Mouse (Mus musculus) cerebellum, adult (tissue): Measurements from ENCODE around the gene Ezh1.

Source experiments
- ATAC-seq: cut with Nextera tagmentation; 2 replicates; pipeline ENCODE4 v1.9.2; 2017; ENCODE audit warnings: mild to moderate bottlenecking, moderate library complexity, mixed read lengths; ENCODE audit not compliant: insufficient number of reproducible peaks, low FRiP score, low TSS enrichment

Gene Ezh1

DNA sequence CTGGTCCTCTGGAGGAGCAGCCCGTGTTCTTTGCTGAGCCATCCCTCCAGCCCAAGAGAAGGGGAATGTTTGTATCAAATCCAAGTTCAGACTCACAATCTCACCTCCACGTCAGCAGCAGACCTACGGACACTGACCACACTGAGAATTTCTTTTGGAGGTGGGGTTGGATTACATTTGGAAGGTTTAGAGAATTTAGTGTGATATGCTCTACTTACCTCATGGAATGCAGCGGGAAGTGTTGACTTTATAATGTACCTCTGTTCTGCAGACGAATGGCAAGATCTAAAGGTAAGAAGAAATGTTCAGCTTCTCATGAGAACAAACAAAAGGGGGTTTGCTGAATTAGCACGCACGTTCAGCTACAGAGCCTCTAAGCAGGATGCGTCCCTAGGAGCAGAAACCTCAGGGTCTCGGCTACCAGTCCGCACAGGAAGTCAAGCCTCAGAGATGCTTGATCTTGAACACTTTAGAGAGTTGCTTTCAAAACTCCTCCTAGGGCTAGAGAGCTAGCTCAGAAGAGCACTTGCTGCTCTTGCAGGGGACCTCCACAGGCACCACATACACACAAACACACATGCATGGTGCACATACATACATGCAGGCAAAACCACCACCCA, 7.7 kb downstream of the Ezh1 start:
- no peak for ATAC-seq

GRCm38 (mm10) chr11:101216936-101217335, 9.3 kb downstream of the Ezh1 start:
- ATAC-seq, result no peak

GRCm38 (mm10) chr11:101211970-101212369, 14.3 kb downstream of the Ezh1 start:
- no peak for ATAC-seq

DNA sequence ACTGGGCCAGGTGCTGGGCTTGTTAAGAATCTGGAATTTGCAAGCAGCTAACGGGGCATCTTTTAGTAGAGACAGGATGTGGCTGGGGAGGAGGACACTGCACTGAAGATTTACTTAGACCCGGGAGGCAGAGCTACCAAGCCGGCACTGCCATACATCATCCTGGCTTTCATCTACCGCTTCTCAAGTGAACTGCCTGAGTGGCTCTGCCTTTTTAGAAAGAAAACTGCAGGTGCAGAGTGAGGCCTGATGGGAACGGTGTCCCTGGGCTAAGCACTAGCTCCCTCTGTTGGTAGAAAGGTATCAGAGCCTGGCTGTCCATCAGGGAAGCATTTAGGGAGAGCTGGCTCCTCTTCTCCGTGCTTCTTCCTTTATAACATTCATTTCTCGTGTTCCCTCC, 25.3 kb downstream of the Ezh1 start:
- ATAC-seq, result peak; percentile 61; the same call in 1 of the 2 replicates

GRCm38 (mm10) chr11:101199555-101199954, 26.7 kb downstream of the Ezh1 start:
- no peak for ATAC-seq

DNA sequence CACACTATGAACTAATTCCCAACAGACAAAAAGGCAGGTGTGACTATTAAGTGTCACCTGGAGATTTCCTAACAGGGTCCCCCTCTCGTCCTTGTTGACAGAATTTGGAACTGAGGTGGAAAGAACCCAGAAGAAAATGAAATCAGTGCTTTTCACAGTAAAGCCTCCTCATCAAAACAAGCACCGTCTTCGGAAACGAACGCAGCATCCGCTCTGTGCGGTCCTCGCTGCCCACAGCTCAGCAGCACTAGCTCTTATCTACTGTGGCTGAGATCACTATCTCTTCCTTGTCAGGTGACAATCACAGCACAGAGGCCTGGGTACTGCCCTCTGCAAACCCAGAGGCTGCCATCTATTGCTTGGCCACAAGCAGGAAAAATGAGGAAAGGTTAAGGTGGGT, 30.1 kb downstream of the Ezh1 start:
- no peak for ATAC-seq

DNA sequence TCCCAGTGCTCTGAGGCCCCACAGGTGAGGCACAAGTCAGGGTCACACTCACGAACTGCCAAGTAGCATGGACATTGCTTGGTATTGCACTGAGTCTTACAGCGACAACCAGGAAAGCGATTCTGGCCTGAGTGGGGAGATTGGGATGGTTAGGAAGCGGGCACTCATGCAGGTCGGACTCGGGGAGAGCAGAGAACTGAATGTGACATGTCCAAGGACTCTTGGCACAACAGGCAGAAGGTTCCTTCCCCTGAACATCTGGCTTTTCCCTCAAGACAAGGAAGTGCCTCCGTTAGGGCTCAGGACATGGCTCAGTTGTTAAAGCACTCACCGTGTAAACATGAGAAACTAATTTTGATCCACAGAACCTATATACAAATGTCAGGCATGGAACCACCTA, 30.7 kb downstream of the Ezh1 start:
- no peak for ATAC-seq

DNA sequence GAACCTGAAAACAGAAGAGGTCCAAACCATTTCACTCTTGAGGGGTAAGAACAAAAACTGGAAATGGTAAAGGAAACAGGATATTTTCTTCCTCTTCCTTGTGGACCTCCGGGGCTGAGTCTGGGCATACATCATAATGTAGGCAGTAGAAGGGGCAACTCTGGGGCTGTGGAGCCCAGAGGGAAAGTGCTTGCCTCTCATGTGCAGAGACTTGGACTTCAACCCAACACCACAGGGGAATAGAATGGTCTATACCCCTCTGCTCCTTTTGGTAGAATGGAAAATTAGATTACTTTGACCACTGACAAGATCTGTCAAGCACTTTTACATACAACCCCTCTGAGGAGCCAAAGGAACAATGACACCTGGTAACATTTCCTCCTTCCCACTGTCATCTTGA, 31.2 kb downstream of the Ezh1 start:
- ATAC-seq, result no peak

DNA sequence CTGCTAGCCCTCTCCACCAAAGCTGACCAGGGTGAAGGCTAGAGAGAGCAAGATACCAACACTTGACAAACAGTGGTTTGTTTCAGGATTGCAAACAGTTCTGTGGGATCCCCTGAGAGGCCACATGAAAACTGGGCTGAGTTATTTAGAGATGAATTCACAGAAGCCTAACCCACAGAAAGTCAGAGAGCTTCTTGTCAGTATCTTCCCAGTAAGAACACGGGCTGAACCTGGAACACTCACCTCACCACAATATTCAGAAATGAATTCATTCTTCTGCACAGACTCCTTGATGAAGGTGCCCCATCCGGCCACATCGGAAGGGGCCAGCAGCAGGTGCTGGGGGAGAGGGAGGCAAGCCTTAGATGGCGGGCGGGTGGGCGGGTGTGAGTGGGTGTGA, 31.6 kb downstream of the Ezh1 start:
- no peak for ATAC-seq

DNA sequence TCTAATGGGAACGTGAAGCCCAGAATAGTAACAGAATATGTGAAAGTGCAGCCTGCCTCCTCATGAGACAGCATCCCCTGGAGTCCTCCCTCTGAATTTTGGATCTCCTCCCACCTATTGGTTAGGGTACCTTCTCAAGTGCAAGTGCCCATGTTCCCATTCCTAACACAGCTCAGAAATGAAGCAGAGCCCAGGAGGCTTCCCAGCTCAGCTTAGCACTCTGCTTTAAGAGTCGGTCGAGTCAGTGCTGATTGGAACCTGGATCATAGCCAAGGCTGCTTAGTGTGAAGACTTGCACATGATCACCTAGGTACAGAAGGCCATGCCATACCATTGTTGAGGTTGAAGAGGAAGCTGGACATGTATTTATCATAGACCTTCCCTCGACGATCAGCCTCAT, 32.1 kb downstream of the Ezh1 start:
- no peak for ATAC-seq

GRCm38 (mm10) chr11:101193076-101193475, 33.2 kb downstream of the Ezh1 start:
- ATAC-seq, result no peak

- no peak for ATAC-seq
Observed at GRCm38 (mm10) chr11:101192646-101193045, 33.6 kb downstream of the Ezh1 start.

GRCm38 (mm10) chr11:101191919-101192470, 34.3 kb downstream of the Ezh1 start:
- ATAC-seq, result no peak

GRCm38 (mm10) chr11:101190913-101191907, 35.1 kb downstream of the Ezh1 start:
- ATAC-seq, result no peak

DNA sequence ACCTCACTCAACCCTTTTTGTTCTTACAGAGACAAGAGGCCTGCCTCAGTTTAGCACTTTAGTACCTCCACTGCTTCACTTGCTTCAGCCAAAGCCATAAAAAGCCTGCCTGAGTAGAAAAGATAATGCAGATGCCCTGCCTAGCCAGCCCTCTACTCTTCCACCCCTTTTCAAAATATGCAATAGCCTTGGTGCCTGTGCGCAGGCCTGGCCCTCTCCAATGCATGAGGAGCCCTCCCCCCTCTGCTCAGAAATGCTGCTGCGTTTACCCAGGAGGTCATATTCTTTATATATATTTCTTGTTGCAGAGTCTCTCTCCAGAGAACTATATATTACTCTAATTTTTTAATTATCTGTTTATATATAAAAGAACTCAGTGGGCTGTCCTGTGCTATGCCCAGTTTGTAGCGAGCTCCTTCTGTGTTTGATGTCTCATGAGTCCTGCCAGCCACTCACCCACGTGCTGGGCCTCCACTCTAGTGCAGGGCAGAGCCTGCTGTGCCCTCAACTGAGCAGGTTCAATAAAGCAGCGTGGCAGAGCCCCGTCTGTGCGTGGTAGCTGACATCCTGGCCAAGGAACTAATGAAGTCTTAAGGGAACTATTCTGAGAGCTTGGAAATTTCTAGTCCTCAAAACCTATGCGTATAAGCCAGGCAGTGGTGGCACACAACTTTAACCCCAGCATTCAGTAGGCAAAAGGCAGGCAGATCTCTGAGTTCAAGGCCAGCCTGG, 35.9 kb downstream of the Ezh1 start:
- ATAC-seq, result no peak

- peak; percentile 71 for ATAC-seq
Observed at GRCm38 (mm10) chr11:101189495-101190180, 36.6 kb downstream of the Ezh1 start.

GRCm38 (mm10) chr11:101188166-101188805, 38.0 kb downstream of the Ezh1 start:
- peak; percentile 56; the same call in 1 of the 2 replicates for ATAC-seq

- no peak for ATAC-seq
Observed at GRCm38 (mm10) chr11:101187541-101187940, 38.7 kb downstream of the Ezh1 start.

DNA sequence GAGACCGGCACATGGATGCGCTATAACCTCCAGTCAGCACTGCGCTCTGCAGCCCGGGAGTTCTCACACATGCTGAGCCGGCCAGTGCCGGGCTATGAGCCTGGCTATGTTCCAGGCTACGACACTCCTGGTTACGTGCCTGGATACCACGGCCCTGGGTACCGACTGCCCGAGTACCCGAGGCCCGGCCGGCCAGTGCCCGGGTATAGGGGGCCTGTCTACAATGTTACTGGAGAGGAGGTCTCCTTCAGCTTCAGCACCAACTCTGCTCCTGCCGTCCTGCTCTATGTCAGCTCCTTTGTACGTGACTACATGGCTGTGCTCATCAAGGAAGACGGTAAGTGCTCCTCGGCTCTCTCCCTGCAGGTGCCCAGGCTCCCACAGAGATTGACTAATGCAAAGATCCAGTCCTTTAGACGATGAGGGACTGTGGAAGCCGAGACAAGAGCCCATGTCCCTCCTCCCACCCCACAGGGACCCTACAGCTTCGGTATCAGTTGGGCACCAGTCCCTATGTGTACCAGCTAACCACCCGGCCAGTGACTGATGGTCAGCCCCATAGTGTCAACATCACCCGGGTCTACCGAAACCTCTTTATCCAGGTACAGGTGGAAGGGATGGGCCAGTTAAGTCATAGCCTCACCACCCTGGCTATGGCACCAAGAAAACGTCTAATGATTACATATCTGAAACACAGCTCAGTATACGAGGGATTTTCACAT, 39.6 kb downstream of the Ezh1 start:
- no peak for ATAC-seq
